Mouse (Mus musculus): ENCODE data around the gene Prn.
A peak's percentile ranks its signal among the peaks of the same experiment; 100 is the strongest.

Prn gene

GRCm38 (mm10) chr2:131909683-131910572, at the start of gene Prn, which contains the start of gene Prnp:
TSS of gene Prn (plus strand) at chr2:131909957.
TSS of gene Prnp (plus strand) at chr2:131909928.
- peak; percentile 92 to 96 for DNase-seq

DNA sequence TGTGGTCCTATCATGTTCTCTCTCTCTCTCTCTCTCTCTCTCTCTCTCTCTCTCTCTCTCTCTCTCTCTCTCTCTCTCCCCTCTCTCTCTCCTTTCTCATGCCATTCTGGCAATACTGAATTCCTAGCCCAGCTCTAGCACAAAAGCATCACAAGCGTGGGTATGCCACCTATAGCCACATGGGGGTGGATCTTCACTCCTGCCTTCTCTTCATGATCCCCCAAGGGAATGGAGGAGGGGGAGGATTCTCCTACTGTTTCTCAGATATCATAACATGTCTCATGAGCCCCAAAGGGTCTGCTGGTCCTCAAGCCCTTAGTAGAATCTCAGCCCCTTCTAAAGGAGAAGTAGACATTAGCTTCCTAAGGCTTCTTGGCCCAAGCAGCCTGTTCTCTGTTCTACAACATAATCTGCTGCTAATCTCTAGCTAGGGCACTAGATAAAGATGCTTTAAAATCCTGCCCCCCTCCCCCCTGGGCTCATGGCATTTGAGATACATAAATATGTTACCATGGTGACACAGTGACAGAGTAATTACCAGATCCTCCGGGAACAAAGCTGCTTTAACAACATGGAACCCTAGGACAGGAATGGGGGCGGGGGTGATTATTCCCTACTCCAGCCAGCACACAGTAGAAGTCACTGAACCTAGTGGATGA, 47.0 kb upstream of the Prn start:
- no peak for DNase-seq

- DNase-seq, result no peak
These were observed 46.3 kb upstream of the Prn start for GRCm38 (mm10) chr2:131863472-131863871.

- no peak for DNase-seq
These were observed 45.4 kb upstream of the Prn start for GRCm38 (mm10) chr2:131864262-131864796.

DNA sequence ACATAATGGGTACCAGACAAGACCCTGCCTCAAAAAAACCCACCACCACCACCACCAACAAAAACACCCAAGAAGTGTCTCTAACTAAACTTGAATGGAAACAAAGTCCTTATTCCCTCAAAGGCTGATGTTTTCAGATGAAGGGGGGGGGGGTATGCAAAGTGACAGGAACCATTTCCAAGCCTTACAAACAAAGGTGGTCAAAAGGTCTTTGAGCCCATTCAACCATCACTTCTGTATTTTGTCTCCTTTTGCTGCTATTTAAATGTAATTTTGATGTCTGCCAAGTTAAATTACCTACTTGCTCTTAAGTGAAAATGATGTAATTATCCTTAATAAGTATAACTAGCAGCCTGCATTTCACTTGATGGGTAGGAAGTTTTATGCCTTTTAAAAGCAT, 43.1 kb upstream of the Prn start:
- DNase-seq, result no peak

DNA sequence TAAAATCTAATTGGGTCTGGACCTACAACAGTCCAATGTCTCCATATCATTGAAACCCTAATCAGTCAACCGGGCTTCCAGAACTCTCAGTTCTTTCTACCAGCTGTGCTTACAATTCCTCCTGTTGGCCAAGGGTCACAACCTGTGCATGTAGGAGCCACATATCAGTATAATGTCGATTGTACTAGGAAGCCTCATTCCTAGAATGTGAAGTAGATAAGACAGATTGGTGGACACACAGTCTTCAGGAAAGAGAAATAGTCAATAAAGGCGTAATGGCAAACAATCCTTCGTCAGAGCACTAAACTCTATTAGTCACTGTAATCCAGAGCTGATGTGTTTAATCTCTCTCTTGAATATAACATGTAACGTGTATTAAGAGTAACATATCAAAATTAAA, 40.8 kb upstream of the Prn start:
- DNase-seq, result no peak

DNA sequence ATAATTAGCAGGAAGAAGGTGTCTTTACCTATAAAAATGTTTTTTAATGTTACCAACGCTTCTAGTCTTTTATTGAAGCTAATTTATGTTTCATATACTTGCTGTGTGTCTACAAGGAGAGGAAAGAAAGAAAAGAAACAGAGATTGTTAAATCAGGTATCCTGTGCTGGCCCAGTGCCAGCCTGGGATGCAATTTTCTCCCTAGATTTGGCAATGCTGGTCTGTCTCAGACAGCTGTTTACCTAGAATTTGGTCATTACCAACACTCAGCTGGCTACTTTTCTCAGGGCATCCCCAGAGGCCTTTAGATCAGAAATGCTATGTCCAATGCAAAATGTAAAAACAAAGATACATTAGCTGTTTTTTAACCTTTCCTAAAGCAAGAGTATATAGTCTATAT, 36.4 kb upstream of the Prn start:
- DNase-seq, result no peak

DNA sequence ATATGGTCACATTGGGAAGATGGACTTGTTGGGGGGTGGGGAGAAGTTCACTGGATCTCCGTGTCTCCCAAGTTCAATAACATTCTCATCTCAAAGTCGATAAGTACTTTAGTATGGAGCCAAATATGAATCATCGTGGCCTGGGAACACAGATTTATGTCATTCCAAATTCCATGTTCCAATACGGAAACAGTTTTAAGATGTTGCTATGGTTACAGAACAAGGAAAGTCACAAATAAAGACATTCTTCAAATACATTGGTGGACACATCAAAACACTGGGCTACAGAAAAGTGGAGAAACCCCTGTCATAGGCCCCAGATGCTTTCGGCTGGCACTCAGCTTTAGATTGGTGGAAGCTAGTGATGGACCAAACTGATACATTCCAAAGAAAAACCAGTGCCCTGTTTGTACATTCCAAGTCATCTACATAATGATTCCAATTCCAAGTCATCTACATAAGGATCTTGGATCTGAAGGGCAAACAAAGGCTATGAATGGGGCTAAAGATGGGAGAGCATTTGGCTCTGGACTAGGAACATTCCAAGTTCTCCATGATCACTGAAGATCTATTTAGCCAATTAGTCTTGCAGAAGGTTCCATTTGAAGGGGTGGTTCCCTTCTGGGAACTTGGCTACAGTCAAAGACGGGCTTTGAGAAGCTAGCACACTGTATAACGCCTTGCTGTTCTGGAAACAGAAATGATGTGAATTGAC, 33.0 kb upstream of the Prn start:
- DNase-seq, result no peak

DNA sequence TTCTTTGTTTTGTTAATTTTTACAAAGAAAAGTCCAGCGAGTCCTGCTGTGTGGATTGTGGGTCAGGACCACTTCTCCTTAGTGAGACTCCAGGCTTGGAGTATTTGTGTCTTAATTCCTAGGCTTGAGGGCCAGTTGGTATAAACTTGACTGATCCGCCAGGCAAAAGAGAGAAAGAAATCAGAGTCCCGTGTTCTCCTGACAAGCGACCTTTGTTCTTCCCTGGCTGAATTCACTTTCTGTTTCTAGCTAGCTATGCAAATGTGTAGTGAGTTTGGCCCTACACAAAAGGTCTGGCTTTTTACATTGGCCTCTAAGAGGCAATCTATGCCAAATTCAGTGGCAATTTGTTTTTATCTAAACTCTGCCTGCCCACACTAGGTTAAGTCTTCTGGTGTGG, 28.0 kb upstream of the Prn start:
- DNase-seq, result no peak

DNA sequence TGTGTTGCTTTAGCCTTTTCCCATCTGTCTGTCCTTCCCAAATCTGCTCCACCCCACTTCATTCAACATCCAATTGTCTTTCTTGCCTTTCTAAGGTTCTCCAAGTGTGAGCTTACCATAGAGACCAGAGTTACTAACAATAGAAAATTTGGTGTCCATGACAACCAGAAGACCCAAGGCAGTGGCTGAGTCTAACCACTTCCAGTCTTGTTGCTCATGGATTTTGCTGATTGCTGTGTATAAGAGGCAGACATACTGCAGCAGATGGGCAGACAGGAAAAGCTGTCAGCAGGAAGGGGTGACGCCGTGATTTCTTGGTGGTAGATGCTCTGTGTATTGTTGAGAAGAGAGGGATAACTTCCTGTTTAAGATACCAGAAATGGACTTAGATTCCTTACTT, 26.6 kb upstream of the Prn start:
- DNase-seq, result no peak

DNA sequence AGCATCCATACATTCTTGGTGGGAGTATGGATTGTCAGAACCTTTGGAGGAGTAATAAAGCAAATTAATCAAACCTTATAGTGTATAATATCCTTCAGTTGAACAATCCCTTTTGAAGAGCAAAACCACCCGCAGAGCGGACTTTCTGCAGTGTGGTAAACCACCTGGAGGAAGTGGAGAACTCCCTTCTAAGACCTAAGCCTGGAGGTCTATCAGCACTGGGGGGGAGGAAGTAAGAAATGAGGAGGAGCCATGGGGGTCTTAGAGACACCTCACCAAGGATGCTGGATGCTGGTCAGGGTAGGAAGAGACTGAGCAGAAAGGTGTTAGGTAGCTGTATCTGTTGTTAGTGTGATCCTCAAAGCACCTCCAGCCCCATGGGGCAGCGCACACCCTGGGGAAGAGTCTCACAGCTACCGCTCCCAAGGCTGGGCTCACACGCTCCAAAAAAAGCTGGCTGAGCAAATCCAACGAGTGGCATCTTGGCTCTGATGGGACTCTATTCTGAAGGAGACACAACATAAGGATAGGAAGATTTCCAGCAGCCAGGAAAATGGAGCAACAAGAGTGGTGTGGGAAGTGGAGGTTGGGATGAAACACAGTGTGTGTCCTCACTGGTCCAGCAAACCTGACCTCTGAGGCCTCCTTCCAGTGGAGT, 23.1 kb upstream of the Prn start:
- no peak for DNase-seq

GRCm38 (mm10) chr2:131888233-131888632, 21.5 kb upstream of the Prn start:
- DNase-seq, result no peak

- DNase-seq, result no peak
These were observed 17.2 kb upstream of the Prn start for GRCm38 (mm10) chr2:131892534-131892933.

GRCm38 (mm10) chr2:131895106-131895505, 14.7 kb upstream of the Prn start:
- DNase-seq, result no peak

- no peak for DNase-seq
These were observed 13.7 kb upstream of the Prn start for GRCm38 (mm10) chr2:131896011-131896410.

DNA sequence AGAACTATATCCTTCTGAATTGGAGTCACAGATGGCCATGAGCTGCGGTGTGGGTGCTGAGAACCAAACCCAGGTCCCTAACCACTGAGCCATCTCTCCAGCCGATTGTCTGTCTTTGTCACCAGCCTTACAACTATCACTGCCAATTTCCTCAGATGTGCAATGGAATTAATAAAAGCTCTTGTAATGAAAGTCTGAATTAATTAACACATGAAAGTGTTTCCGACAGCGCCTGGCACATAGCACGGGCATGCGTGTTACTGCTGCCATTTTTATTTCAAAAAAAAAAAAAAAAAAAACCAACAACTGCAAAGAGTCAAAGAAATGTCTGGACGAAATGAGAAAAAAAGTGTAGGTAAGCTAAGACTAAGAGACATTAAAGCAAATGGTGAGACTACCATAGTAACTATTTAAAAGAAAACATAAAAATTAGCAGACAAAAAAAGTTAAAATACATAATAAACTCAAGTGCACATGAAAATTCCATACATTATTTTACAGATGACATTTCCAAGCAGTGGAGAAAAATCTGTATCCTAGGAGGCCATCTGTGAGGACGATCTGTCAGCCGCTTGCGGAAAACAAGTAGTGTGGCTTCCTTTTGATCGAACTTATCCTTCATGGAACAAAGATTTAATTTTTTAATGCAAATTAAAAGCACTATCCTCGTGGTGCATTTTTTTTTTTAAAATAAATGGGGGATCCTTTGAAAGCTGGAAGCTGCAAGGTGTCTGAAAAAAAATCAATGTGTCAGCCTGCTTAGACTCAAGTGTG, 12.2 kb upstream of the Prn start:
- DNase-seq, result no peak

GRCm38 (mm10) chr2:131902423-131902822, 7.3 kb upstream of the Prn start:
- DNase-seq, result no peak

DNA sequence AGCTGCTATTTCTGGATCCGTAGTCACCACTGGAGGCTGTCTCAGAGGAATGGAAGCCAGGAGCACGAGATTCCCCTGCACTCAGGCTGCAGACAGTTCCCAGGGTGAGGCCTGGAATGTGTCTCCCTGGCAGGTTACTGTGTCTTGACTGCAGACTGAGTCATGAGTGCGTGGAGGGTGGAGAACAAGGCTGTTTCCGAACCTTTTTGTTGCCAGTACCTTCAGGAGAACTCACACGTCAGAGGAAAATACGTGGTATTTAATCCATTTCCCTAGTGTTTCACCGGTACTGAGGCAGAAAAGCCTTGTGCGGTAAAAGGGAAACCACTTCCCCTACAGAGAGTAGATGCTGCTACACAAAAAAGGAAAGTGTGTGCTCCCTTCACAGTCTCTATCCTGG, 6.9 kb upstream of the Prn start:
- DNase-seq, result no peak

DNA sequence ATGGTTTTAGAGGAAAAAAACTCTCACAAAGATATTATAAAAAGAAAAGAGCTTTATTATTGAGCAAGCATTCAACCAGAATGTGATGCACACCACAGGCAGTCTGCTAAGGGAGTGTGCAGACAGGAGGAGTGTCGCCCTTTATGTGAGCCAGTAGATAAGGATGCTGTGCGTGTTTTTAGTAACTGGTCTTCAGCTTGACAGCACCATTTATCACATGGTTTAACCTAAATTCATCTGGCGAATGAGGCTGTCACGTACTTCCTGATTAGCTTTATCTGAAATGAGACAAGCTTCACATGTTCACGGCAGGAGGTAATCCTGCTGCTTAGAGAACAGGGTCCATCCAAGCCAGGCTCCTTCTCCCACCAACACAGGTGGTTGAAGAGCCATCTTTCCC, 4.7 kb upstream of the Prn start:
- no peak for DNase-seq

DNA sequence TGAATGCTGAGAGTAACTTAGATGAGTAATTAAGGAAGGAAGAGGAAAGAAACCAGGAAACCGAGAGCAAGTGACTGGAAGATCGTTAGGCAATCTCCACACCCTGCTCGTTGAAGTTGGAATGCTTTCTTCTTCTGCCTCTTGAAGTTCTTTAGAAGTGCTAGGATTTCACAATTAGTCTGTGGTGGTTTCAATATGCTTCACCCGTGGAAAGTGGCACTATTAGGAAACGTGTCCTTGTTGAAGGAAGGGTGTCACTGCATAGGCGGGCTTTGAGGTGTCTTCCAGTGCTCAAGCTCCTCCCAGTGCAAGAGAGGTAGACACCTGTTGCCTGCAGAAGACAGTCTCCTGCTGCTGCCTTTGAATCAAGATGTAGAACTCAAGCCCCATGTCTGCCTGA, 4.0 kb upstream of the Prn start:
- no peak for DNase-seq

DNA sequence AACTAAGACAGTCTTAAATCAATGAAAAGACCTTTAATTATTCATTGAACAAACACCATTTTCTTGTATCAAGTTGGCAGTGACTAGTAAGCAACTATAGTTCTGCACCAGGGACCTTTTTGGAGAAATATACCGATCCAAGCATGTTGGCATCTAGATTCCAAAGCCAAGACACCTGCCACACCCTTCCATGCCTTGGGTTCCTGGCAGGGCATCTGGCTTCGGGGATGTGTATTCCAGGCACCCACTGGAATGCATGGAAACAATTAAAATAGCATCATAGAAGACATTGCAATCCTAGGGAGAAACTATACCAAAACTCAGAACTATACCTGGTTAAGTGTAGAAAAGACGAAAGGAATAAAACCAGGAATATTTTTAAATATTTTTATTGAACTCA, 3.5 kb upstream of the Prn start:
- no peak for DNase-seq

- no peak for DNase-seq
These were observed 2.9 kb upstream of the Prn start for GRCm38 (mm10) chr2:131906846-131907245.

Measured in cerebellum, postnatal 36 days (tissue).